Comparison of ENCODE assay signal across 9 mouse cellular contexts in genomic region chr15:96948471-96948870, GRCm38 (mm10).
DNase-seq lines count a peak whose midpoint lies in the region; TF ChIP-seq lines count a peak whose summit lies in the region.
"Had no signal": no experiment of that assay in that cellular context is flagged by ENCODE, and none has a peak within 500 bp of the region (broad histone marks: within the 10 kb centered on the region; RNA-seq: fewer than 3 reads in every experiment).

No protein-coding gene starts in this region.

- intact Hi-C loops in gastrocnemius, postnatal 14 days (cut with DNase I; ENCODE audit: low total_unique reads), result no loop called here

- H3K4me3 ChIP-seq in limb, embryonic 10.5 days, result no peak overlapping the region
- no peak overlapping the region for H3K4me3 ChIP-seq in small intestine, adult 2 months (ENCODE audit: low read depth, low read length)
- H3K4me3 ChIP-seq: limb, embryonic 15.5 days had no signal

- H3K27me3 ChIP-seq in limb, embryonic 10.5 days (ENCODE audit: low read depth, poor library complexity, severe bottlenecking), result no peaks in the 10 kb centered on the region
- H3K27me3 ChIP-seq in small intestine, adult 2 months (ENCODE audit: control insufficient read depth, insufficient read depth, low read length), result no peaks in the 10 kb centered on the region
- H3K27me3 ChIP-seq: limb, embryonic 15.5 days had no signal

- TF ChIP-seq CTCF in small intestine, adult 2 months (IDR thresholded peaks at IDR 0.05; ENCODE audit: extremely low read depth, insufficient read length, insufficient replicate concordance, low read depth, low read length), result peak; percentile 87

- H3K27ac ChIP-seq in limb, embryonic 10.5 days, result no peak overlapping the region
- no peak overlapping the region for H3K27ac ChIP-seq in small intestine, adult 2 months (ENCODE audit: insufficient read depth, low read depth, low read length)
- H3K27ac ChIP-seq: limb, embryonic 15.5 days had no signal

- H3K9me3 ChIP-seq in limb, embryonic 10.5 days (replicated peaks), result no peaks in the 10 kb centered on the region
- H3K9me3 ChIP-seq: limb, embryonic 15.5 days had no signal

- DNase-seq in gastrocnemius, postnatal 25 days, result peak; percentile 21
- DNase-seq in gastrocnemius, postnatal 14 days, result no peak
- DNase-seq in MN1 (ENCODE audit: low spot score), result peak; percentile 20
- peak; percentile 38 for DNase-seq in embryo, embryonic 11 days
- peak; percentile 54 for DNase-seq in limb, embryonic 10.5 days (ENCODE audit: low spot score)
- no peak for DNase-seq in layer of hippocampus, adult 9-10 months (ENCODE audit: low spot score)
- no peak for DNase-seq in layer of hippocampus, adult 9-11 months

- no peak for TF ChIP-seq POLR2A in small intestine, adult 2 months (IDR thresholded peaks at IDR 0.05; ENCODE audit: low read depth, low read length)

- WGBS in limb, embryonic 10.5 days, result 66% methylated on average over 6 of the region's 6 CpGs
- WGBS in small intestine, adult 2 months, result 50% methylated on average over 6 of the region's 6 CpGs

- peaks cover 6% of the 10 kb centered on the region for H3K4me1 ChIP-seq in limb, embryonic 10.5 days
- H3K4me1 ChIP-seq in small intestine, adult 2 months (ENCODE audit: control insufficient read depth, insufficient read depth, insufficient read length, low read length), result no peaks in the 10 kb centered on the region

- H3K36me3 ChIP-seq in limb, embryonic 10.5 days, result no peaks in the 10 kb centered on the region
- no peaks in the 10 kb centered on the region for H3K36me3 ChIP-seq in small intestine, adult 2 months (ENCODE audit: control insufficient read depth, insufficient read depth, low read length)
- H3K36me3 ChIP-seq: limb, embryonic 15.5 days had no signal

Comparison
In these comparisons a context has a peak if more than half of its experiments do, and no peak if none do; other contexts are left out.
1. DNase-seq: peak in gastrocnemius, postnatal 25 days (single experiment), MN1 (single experiment), embryo, embryonic 11 days (single experiment) and limb, embryonic 10.5 days (single experiment); none in gastrocnemius, postnatal 14 days (single experiment), layer of hippocampus, adult 9-10 months (single experiment) and layer of hippocampus, adult 9-11 months (single experiment).